Mouse (Mus musculus): Measurements from ENCODE around the gene Gm10837.

GRCm38 (mm10) chr14:122455562-122455958, 34.8 kb upstream of the Gm10837 start:
- TF ChIP-seq CTCF (IDR thresholded peaks at IDR 0.05; ENCODE audit: low read depth) (no peak), EP300 (optimal IDR thresholded peaks at IDR 0.05) (no peak)
